Mouse (Mus musculus): ENCODE results near the gene Gm20388.

The Gm20388 gene

GRCm38 (mm10) chr8:120190107-120190809 is 279.6 kb downstream of the Gm20388 start:
- in situ Hi-C loops (cut with MboI, MseI) = no loop called here

DNA sequence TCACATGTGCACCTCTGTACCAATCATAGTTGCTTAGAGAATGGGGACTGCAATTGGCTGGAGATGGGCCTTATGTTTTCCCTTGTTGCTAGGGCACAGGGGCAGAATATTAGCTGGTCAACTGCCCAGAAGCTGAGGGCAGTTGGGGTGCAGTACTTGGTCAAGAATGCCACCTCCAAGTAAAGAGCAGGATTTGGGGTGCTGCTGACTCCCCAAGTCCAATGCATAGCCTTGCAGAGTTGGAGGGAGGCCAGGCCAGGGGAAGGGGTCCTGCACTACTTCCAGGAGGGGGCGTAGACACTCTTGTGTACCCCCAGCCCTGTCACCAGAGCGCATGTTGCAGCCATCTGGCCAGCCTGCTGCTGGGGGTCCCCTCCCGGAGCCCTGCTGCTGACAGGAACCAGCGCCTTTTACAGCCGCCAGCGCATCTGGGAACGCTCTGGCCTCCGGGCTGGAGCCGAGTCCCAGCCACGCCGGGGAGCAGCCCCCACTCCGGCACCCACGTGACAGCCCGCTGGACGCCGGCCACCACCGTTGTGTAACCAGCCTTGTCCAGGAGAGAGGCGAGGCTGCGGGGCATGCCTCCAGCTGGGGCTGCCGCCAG is 280.3 kb downstream of the Gm20388 start:
- in situ Hi-C loops (cut with MboI, MseI) = no loop called here

GRCm38 (mm10) chr8:120191633-120192032 is 281.0 kb downstream of the Gm20388 start:
- in situ Hi-C loops (cut with MboI, MseI) = no loop called here

DNA sequence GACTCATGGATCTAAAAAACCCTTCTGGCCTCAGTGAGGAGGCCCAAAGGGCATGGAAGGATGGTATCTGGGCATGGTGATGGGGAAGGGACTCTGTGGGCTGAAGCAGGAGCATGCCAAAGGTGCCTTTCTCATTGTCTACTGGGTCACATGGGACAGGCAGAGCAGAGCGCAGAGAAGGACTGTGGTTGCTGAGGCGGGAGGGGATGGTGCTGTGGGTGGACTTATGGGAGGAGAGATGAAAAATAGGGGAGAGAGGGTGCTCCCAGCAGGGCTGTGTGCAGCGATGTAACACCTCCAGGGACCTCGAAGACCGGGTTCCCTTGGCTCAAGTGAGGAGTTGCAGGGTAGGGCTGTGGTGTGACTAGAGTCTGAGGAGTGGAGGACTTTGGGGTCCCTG is 281.5 kb downstream of the Gm20388 start:
- in situ Hi-C loops (cut with MboI, MseI) = no loop called here

- in situ Hi-C loops (cut with MboI, MseI) = no loop called here
Observed at GRCm38 (mm10) chr8:120201351-120201750, 290.7 kb downstream of the Gm20388 start.

GRCm38 (mm10) chr8:120202546-120202945 is 291.9 kb downstream of the Gm20388 start:
- in situ Hi-C loops (cut with MboI, MseI) = no loop called here

DNA sequence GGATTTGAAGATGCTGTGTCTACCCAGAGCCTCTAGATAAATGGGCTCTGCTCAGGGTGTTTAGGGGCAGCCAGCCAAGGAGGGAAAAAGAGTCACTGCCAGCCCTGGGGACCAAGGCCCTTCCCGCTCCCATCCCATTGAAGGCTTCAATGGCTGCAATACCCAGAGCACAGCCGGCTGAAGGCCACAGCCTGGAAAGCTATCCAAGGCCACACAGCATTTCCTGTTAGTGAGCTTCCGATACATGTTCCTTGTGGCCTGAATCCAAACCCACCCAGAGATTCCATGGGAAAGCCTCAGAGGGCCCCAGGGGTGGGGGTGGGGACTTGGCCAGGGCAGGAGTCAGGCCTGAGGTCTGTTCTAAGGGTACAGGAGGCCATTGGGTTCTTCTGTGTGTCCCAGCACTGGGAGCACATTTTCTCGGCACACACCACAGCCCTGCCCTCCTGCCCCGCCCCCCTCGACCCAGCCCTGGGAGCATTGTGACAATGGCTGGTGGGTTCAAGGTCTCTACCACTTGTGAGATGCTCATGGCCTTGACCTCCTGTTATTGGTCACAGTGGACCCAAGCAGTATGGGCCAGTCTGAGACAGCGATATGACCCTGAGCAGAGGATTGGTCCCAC is 294.2 kb downstream of the Gm20388 start:
- in situ Hi-C loops (cut with MboI, MseI) = no loop called here

DNA sequence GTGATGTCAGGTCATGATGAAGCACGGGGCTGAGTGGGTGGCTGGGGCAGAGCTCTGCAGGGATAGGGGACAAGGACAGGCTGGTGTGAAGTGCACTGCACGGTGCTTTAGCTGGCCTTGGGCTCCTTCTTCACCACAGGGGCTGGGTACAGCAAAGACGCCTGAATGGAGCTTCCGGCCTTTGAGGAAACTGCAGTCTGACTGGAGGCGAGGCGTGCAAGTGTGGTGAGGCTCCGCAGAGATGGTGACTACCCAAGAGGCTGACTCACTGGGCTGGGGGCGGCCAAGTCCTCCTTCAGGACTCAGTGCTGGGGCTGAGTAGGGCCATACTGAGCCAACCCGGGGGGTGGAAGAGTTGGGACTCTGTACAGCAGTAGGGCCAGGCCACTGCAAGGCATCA is 295.3 kb downstream of the Gm20388 start:
- in situ Hi-C loops (cut with MboI, MseI) = no loop called here

DNA sequence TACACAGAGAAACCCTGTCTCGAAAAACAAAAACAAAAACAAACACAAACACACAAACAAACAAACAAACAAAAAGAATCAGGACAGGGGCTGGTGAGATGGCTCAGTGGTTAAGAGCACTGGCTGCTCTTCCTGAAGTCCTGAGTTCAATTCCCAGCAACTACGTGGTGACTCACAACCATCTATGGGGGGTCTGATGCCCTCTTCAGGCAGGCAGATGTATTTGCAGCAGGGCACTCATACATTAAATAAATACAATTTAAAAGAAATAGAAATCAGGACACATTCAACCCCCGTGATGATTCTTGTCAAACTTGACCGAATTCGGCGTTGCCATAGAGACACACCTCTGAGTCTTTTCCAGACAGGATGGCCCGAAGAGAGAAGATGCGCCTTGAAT is 296.7 kb downstream of the Gm20388 start:
- in situ Hi-C loops (cut with MboI, MseI) = no loop called here

- in situ Hi-C loops (cut with MboI, MseI) = no loop called here
Observed at GRCm38 (mm10) chr8:120208113-120208512, 297.5 kb downstream of the Gm20388 start.

DNA sequence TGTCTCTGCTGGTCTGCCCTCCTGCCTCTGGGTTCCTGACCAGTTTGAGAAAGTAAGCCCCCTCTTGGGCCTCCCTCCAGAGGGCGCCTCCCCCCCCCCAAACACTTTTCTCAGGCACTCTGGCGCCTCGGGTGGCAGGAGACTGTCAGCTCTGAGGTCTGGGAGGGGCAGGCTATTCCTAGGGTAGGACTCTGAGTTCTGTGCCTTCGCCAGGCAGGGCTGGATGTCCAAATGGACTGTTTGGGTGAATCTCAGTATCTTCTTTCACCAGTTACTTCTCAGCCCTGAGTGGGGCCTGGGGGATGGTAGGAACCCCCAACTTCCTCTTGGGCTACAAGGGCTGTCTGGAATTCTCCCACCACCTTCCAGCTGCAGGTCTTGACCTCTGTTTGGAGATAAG is 300.7 kb downstream of the Gm20388 start:
- in situ Hi-C loops (cut with MboI, MseI) = no loop called here

- in situ Hi-C loops (cut with MboI, MseI) = no loop called here
Observed at GRCm38 (mm10) chr8:120212596-120212995, 302.0 kb downstream of the Gm20388 start.

DNA sequence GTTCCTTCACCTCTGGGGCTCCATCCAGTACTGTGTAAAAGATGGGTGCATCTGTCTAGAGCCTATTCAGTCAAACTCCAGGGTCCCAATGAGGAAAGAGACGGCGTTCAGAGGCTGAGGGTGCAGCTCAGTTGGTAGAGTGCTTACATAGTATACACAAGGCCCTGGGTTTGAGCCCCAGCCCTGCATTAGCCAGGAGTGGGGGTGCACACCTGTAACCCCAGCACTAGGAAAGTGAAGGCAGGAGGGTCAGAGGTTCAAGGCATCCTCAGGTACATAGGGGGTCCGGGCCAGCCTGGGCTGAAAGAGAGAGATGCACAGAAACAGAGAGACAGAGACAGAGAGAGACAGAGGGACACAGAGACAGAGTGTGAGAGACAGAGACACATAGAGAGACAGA is 302.6 kb downstream of the Gm20388 start:
- in situ Hi-C loops (cut with MboI, MseI) = no loop called here

DNA sequence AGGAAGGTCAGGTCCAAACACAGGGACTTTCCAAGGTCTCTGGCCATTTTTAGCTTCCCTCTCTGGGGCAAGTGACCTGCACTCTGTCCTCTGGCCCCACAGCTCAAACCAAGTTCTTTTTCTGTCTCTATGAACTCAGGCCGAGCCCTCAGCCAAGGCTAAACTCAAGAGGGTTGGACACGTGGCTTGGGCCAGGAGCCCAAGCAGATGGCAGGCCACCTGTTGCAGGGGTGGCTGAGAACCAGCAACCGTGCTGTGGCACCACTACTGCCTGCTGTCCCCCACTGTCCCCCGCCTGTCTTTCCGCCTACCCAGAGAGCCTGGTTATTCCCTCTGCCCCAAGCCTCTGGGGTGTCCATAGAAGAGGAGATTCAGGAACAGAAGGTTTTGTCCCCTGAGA is 303.3 kb downstream of the Gm20388 start:
- in situ Hi-C loops (cut with MboI, MseI) = no loop called here

DNA sequence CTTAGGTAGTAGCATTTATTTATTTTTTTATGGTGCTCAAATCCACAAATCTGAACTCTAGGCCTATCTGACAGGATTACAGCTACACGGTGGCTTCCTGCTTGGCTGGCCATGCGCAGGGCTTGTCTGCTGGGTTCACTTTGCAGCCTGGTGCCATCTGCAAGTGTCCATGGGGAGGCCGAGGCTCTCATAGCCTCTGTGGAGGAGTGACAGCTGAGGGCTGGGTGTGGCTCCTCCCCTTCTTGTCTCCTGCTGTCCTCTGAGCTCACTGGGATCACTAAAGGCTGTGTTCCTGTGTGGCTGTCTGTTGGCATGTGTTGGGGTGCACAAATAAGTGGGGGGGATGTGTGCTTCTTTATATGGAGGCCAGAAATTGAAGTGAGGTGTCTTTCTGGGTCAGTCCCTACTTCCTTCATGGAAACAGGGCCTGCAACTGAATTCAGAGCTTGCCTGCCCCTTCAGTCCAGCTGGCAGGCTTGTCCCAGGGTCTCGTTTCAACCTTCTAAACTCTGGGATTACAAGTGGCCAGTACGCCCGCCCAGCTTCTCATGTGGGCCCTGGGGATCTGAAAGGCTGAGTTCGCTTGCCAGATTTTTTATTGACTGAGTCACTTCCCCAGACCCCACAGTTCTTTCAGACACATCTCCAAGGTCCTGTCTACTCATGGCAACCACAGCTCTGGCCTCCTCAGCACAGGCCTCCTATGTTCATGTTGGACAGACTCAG is 304.9 kb downstream of the Gm20388 start:
- in situ Hi-C loops (cut with MboI, MseI) = no loop called here

DNA sequence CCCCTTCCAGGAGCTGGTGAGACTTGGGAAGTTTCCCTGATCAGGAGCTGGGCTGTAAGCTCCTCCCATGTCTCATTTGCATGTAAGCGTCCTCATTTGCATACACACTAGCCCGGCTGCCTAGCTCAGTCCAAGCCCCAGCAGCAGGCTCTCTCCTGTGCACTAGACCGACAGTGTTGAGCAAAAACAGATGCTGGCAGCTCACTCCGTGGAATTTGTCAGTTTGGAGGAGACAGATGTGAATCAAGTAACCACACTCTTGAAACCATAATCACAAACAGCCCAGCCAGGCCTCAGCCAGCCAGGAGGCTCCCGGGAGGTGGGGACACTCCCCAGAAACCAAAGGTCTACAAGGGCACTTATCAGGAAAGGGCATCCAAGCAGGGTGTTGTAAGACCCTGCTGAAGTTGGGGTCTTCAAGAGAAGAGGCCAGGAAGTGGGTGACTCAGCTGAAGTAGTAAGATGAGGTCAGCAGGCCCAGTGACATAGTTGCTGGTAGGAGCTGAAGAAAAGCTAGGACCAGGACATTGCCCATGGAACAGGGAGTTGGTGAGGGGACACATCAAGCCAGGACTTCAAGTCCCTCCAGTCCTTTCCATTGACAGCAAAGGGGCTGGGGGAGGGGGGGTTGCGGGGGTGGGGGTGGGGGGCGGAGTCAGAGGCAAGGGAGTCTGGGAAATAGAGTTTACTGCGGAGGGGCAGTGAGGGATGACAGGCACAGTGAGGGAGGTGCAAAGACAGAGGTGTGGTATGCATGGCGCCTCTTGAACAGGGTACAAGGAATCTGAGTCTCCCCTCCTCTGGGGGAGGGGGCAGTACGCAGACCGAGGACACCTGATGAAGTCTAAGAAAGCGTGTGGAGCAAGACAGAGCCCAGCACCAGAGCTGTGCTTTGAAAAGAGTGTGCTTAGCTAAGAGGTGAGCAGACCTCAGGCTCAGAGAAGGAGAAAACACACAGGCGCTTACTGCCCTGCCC is 306.5 kb downstream of the Gm20388 start:
- in situ Hi-C loops (cut with MboI, MseI) = no loop called here

GRCm38 (mm10) chr8:120222548-120222947 is 311.9 kb downstream of the Gm20388 start:
- in situ Hi-C loops (cut with MboI, MseI) = no loop called here

DNA sequence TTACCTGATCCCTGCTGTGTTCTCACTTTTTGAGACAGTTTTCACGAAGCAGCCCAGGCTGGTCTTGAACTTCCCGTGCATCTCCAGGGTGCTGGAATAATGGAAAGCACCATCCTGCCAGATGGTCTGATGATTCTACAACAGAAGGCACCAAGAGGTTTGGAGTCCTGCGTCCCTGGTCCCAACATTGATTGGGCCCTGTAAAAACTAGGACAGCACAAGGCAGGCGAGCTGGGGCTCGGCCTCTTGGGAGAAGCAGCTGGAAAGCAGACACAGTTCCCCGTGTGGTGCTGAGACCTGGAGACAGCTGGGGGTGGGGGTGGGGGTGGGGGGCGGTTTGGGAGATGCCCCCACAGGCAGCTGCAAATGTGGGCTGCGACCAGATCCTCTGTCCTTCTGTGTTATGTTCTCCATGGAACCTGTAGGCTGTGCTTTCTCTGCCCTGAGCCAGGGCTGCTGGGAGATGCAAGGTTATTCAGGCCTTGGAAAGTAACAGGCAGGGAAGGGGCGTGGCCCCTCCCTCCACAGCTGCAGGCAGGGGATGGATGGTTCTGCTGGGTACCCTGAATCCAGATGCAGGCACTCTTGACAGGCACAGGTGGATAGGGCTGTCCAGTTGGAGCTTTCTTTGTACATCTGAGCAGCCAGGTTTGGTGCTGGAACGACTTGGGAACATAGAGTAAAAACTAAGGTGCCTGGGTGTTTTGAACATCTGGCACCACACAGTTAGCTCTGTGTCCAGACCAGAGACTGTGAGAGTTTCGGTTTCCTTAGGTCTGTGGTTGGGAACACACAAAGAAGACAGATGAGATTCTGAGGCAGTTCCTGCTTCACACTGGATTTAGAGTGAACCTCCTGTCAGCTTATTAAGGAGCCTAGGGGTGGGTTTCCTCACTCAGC is 314.1 kb downstream of the Gm20388 start:
- in situ Hi-C loops (cut with MboI, MseI) = no loop called here

GRCm38 (mm10) chr8:120225421-120226151 is 314.9 kb downstream of the Gm20388 start:
- in situ Hi-C loops (cut with MboI, MseI) = no loop called here

All from T-helper 1 cell (primary cell).